Mouse (Mus musculus) layer of hippocampus, adult 9-11 months (tissue): ENCODE data around the gene Grik1.

Experiments
- DNase-seq: peaks from one replicate; pipeline ENCODE4 v3.0.0; 2022

Gene Grik1

DNA sequence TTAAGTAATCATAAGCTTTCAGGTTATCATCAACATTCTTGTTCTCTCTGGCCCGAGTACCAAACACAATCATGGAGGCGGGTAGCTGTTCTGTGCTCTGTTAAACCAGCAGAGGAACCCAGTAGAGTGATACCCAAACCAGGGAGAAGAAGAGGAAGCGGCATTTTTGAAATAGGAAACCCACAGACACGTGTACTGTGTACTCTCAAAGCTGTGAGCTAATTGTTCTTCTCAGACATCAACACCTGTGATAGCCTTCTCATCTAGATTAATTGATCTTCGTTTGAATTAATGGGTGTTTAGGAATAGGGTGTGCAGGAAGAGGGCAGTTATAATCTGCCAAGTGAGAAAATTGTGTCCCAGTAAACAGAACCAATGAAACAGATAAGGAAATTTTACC, 333.9 kb downstream of the Grik1 start:
- no peak for DNase-seq

- no peak for DNase-seq
Measured at GRCm38 (mm10) chr16:87954715-87955441, 335.2 kb downstream of the Grik1 start.

DNA sequence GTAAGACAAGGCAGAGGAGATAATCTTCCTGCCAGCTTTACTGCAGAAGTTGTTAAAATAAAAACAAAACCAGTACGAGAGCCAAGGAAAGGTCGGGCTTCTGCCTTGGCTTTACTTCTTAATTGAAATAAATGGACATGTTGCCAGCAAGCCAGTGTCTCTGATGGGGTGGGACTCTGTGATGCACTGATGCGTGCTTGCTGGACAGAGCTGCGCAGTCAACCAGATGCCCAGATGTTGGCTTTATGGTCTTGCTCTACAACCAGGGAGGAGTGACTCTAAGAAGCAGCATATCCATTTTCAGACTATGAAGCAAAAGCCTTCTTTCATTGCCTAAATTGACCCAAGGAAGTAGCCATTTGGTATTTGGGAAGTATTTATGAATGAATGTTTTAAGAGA, 336.9 kb downstream of the Grik1 start:
- DNase-seq, result no peak

DNA sequence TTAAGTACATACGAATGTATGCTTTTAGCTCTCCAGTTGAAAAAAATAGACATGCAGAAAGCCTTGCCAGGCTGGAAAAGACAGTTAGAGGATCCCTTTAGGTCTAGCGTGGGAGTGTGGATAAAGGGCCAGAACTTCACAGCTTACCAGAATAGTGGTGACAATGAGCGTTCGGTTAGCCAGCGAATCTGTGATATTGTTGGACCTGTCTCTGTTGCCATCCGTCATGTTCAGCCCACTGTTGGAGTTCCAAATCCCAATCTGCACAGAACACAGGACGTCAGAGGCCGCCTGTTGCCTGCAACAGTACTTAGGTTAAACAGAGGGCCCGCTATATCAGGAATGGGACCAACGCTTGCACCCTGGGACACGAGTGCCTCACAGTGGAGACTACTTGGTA, 340.2 kb downstream of the Grik1 start:
- no peak for DNase-seq

GRCm38 (mm10) chr16:87948122-87948521, 341.9 kb downstream of the Grik1 start:
- DNase-seq, result no peak

GRCm38 (mm10) chr16:87944318-87944717, 345.7 kb downstream of the Grik1 start:
- DNase-seq, result no peak

DNA sequence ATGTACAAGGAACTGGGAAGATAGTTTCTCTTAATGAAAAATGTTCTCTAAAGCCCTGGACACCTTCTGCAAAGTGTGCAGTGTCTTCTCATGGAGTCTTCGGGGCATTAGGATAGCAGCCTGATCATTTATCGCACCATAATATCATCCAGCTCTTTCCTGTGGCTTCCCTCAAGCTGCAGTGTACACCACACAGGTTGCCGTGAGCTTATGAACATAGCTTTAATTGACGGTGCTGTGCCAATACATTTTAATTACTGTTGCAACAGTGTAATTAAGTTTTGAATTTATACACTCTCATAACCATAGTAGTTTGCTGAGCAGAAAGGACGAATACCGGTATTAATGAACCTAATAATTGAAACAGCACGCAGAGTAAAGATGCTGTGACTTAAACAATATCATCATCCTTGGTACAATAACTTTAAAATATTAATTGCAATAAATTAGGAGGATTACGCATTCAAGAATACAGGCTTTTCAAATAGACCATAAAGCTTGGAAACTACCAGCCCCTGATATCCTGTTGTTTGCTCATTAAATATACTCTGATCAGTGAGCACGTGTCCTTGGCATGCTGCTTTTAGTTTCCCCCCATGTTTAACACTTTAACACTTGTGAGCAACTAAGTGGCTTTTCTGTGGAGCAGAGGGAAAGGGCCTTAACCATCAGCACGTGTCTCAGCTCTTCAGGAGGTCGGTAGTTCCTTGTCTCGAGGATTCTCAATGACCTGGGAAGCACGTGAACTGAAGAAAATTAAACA, 347.8 kb downstream of the Grik1 start:
- DNase-seq, result no peak

DNA sequence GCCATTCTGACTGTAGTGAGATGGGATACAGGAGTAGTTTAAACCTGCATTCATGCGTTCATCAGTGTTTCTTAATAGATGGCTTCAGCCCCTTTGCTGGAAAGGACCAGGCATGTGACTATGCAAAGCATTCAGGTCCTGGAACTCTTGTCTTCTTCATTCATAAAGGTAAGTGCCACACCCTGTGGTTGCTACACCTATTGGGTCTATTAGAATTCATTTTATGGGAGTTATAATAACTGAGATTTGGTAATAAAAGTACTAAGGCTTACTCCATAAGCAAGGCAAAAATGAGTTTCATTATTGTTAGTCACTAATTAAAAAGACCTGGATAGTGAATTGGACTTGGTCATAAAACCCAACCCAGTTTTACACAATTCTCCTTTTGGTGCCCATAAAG, 355.4 kb downstream of the Grik1 start:
- no peak for DNase-seq

DNA sequence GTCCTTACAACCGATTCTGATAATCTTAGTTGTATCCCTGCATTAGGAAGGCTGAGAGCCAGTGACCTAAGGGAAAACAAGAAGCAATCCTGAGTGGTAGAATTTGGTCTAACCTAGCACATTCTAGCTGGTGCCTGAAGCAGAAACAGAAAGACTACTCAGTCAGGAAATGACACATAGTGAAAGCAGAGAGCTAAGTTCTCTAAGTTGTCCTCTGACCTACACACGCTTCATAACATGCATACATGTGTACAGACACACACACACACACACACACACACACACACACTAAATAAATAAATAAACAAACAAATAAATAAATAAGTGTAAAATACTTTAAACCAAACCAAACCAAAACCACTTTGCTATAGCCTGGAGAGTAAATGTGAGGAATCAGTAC, 358.7 kb downstream of the Grik1 start:
- DNase-seq, result no peak

GRCm38 (mm10) chr16:87930519-87930918, 359.5 kb downstream of the Grik1 start:
- DNase-seq, result no peak

GRCm38 (mm10) chr16:87928671-87929070, 361.4 kb downstream of the Grik1 start:
- no peak for DNase-seq

DNA sequence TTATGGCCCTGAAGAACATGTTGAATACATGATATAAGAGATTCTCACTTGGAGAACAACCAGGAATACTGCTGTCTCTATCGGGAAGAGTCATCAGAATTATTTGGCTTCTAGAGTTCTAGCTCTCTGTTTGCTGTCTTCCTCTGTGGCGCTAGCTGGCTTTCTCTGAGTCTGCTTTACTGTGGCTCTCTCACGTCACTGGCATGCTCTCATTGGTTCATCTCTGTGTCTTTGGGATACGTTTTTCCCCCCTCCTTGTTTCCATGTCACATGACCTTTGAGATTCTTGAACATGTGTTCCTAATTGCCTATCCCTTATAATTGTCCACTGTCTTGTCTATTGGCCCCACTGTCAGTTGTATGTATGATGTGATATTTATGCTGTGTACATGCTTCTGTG, 372.2 kb downstream of the Grik1 start:
- no peak for DNase-seq

- DNase-seq, result no peak
Measured at GRCm38 (mm10) chr16:87917157-87917546, 372.9 kb downstream of the Grik1 start.

- DNase-seq, result no peak
Measured at GRCm38 (mm10) chr16:87916209-87917156, 373.6 kb downstream of the Grik1 start.

- DNase-seq, result no peak
Measured at GRCm38 (mm10) chr16:87915156-87915555, 374.9 kb downstream of the Grik1 start.

DNA sequence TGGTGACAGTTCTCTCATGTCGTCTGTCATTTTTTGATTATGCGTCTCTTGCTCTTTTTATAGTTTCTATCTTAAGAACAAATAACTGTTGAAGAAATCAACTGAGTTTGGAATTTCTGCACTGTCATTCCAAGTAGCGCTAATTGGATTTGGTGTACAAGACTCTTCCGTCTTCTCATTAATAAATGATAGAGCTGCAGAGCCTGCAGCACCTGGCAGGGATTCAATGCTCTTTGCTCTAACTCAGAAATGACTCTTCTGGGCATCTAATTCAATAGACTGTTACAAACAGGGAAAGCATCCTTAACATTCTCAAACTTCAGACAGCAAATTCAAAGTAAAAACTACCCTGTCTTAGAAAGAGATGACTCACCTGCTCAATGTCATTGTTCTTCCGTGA, 376.3 kb downstream of the Grik1 start:
- no peak for DNase-seq

GRCm38 (mm10) chr16:87911201-87911600, 378.9 kb downstream of the Grik1 start:
- DNase-seq, result no peak

DNA sequence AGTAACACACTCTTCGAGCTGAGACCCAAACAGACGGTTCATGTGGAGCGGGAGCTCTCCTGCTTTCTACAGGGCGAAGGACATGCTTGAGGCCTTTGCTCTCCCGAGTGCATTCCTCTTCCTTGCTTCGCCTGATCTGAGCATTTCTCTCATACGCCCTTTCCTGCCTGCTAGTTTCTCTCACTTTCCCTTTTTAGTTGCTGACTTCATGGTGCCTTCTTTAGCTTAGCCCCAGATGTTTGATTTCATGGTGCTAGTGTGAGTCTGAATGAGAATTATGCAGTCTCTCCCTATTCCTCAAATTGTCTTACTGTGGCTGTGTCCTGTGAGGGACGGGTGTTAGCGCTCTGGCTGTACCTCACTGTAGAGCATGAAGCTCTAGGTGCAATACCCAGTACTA, 388.0 kb downstream of the Grik1 start:
- DNase-seq, result no peak

DNA sequence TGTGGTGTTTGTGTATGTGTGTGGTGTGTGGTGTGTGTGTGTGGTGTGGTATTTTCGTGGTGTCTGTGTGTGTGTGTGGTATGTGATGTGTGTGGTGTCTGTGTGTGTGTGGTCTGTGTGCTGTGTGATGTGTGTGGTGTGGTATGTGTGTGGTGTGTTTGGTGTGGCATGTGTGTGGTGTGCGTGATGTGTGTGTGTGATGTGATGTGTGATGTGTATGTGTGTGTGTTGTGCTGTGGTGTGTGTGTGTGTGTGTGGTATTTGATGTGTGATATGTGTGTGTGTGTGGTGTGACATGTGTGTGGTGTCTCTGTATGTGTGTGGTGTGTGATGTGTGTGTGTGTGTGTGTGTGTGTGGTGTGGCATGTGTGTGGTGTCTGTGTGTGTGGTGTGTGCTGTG, 388.9 kb downstream of the Grik1 start:
- no peak for DNase-seq

DNA sequence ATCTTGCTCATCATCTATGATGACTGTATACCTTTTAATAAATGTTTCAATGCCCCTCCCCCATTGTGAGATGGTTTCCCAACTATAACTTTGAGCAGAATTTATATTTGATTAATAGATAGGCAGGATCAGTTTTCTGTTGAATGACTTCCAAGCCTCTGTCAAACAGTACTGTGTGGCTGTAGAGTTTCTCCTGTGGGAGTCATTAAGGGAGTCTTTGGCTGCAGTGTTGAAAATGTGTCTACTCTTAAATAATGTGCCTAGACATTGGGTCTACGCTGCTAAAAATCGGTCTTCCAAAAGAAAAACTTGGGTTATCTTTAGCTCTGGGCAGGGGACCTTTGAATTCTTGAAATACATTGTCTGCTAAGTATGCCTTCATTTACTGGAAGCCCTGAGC, 414.1 kb downstream of the Grik1 start:
- DNase-seq, result no peak

DNA sequence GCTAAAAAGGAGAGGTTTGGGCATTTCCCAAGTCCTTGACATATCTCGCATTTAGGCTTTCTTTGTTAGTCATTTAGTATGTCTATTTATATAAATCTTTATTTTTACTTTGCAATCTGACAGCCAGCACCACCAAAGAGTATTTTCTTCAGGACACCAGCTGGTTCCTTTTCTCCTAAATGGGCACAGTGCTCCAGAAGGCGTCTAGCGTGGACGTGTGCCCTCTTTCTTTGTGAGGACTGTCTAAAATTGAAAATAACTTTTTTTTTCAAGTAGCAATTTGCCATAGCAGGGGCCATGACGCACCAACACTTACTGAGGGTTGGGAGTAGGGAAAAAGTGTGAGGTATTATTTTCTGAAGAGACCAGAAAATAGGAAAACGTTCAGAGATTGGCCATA, 425.5 kb downstream of the Grik1 start:
- DNase-seq, result no peak

DNA sequence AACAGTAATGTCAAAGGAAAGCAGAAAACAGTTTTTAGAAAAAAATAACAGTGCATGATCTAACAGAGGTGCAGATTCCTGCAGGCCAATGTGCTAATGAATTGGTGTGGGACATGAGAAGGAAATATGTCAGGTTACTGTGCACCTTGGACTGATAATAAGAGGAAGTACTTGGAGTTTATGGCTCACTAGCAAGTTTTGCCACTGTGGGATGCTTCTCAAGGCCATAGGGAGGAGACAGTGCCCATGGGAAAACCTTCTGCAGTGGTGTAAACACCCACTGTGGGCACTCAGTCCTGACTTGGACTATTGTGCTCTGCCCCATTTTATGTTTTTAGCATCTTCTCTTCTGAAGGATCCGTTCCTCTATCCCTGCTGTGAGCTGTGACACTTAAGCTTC, 428.3 kb downstream of the Grik1 start:
- no peak for DNase-seq

DNA sequence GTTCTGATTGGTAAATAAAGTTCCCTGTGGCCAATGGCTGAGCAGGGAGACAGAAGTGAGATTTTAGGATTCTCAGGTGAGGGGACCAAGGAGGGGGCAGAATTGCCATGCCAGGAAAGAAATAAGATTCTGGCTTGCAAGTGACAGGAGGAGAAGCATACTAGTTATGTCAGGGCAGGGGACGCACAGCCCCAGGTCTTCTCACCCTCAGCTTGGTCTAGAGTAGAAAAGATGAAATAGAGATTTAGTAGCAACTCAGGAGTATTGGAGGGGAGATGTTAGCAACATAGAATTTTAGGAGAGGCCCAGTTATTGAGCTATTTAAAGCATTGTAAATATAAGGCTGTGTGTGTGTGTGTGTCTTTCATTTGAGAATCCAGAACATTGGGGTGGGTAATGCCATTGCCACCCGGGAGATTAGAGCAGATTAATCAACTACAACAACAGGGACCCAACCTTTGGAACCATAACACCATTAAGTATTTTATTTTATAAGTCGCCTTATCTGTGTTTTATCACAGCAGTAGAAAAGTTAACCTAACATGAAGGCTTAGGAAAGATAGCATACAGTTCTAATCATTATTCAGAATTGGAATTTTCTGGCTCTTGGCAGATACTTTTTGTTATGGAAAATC, 436.5 kb downstream of the Grik1 start:
- no peak for DNase-seq
